Mouse (Mus musculus): ENCODE data around the gene Naf1. TPM values are rescaled to one million over a fixed set of nuclear protein-coding genes. Genes with fewer than 3 reads are reported as not detected.

Naf1 gene
- 10 to 100 TPM; 12.2 to 12.7 TPM for total RNA-seq (2021)
- long read RNA-seq, experiment 1, partial matches to known transcripts, result 7 of 7 reads
- long read RNA-seq, experiment 1, other reads (novel, unspliced or antisense), result 0 of 7 reads
- long read RNA-seq, experiment 2, partial matches to known transcripts, result 1 of 1 reads
- long read RNA-seq, experiment 2, other reads (novel, unspliced or antisense), result 0 of 1 reads

- peak; percentile 95 for DNase-seq
Observed at GRCm38 (mm10) chr8:66860023-66860422, at the start of gene Naf1. Gene Naf1, plus strand, starts transcription at chr8:66860217.

DNA sequence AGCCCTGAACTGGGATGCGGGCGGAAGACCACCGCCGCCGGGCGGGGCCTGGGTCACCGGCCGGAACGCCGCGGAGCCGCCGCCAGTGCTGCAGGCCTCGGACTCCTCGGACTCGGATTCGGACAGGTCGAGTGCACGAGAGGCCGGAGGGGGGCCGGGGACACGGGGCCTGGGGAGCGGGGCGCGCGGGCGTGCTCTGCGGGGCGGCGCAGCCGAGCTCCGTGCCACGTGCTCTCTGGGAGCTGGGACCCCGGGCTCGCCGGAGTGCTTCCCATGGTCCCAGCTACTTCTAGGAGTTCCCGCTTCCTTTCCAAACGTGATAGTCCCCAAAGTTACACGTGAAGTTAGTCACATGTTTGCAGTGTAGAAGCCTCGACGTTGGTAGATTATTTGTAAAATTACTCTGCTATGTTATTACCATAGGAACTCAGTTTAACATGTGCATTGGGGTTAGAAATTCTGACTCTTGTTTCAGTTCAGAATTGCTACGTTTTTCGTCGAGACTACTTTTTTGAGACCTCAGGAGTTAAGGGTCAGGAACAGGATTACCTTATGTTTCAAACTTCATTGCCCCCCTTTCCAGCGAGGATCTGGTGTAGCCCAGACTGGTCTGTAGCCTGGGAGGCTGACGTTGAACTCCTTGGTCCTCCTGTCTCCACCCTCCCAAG is 1.0 kb downstream of the Naf1 start:
- DNase-seq, result peak; percentile 65

DNA sequence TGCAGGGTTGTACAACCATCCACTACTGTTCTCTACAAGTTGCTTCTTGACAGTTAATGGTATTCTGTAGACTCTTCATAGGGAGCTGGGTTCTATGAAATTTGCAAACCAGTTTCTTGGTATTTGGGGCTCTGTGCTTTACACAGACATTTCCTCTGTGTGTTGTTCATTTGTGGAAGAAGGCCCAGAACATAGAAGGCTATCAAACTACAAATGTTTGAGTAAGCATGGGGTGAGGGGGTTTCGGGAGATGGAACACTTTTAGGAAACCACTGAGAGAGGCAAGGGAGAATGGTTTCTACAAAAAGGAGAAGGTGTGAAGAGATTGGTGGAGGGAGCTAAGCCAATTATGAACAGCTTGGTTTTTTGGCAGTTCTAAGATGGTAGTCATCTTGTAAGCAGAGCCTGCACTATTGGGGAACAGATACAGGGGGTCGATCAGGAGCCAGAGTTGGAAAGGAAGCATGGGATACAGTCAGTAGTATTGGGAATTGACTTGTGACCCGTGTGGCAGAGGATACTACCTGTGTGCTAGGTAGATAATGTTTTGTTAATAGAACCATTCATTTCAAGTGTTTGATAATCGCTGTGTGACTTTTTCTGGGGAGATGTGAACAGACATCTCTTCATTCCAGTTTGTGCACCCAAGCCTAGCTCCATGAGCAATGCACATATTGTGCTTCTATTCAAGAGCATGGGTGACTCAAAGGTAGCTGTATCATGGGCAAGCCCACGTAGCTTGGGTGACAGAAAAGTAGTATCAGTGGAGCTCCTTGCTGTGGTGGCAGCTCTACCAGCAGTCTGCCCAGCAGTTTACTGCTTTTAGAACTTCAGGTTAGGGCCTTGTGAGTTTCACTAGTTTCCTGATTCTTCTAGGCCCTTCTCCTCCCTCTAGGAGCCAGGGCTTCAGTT is 1.8 kb downstream of the Naf1 start:
- DNase-seq, result no peak

DNA sequence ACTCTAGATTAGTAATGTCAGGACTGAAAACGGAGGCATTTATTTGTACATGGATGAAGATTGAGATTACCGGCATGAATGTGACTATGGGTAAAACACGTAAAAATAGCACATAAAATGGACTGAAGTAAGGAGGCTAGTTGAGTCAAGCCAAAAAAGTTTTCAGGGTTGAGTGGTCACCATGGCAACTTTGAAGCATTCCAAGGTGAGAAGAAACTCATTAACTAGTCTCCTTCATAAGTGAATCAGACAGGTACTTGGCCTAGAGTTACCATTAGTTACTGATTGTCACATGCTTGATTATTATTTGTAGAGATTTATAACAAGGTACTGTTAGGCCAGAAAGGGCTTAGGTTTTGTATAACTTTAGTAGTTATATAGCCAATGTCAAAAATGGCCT is 3.7 kb downstream of the Naf1 start:
- DNase-seq, result no peak

DNA sequence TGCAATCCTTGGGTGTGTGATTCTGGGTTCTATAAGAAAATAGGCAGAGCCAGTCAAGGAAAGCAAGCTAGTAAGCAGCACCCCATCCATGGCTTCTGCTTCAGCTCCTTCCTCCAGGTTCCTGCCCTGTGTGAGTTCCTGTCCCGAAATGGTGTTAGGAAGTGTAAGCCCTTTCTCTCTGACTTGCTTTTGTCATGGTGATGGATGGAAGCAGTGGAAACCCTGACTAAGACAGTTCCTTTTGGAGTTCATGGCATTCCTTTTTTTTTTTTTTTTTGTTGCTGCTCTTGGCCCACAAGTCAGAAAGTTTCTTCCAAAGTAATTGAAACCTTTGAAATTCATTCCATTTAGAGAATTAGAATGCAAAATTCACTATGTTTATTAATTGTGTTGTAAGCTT is 5.1 kb downstream of the Naf1 start:
- no peak for DNase-seq

GRCm38 (mm10) chr8:66867679-66868078 is 7.7 kb downstream of the Naf1 start:
- no peak for DNase-seq

- DNase-seq, result no peak
Observed at GRCm38 (mm10) chr8:66869211-66869932, 9.4 kb downstream of the Naf1 start.

DNA sequence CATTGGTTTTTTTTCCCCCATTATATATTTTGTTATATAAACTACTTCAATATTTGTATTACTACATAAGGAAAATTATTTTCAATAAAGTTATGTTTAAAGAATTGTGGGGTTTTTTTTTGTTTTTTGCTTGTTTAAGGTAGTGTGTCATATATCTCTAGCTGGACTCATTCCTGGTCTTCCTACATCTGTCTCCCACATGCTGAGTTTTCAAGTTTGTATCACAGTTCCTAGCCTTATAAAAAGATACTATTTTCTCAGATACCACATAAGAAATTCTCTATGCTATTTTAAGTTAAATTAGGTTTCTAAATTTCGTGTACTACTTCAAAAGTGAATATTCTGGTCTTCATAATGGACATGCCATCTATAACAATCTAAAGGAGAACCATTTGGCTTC is 23.8 kb downstream of the Naf1 start:
- DNase-seq, result no peak

- DNase-seq, result no peak
Observed at GRCm38 (mm10) chr8:66891879-66892278, 31.9 kb downstream of the Naf1 start.

GRCm38 (mm10) chr8:66905000-66905399 is 45.0 kb downstream of the Naf1 start:
- DNase-seq, result no peak

DNA sequence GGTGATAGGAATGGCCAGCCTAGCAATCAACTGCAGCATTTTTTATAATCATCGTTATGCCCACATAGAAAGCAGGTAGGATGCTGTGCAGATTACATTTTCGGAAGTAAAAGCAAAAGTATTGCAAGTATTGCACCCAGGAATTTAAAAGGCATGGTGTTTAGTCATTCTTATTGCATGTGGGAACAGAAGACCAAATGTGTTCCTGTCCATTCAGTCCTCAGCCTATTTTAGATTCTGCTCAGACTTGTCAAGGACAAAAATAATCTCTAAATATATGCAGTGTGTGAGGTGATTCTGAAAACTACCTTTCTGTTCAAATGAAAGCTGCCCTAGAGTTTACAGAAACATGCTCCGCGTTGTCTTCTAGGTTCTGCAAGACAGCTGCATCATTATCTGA is 45.5 kb downstream of the Naf1 start:
- no peak for DNase-seq

DNA sequence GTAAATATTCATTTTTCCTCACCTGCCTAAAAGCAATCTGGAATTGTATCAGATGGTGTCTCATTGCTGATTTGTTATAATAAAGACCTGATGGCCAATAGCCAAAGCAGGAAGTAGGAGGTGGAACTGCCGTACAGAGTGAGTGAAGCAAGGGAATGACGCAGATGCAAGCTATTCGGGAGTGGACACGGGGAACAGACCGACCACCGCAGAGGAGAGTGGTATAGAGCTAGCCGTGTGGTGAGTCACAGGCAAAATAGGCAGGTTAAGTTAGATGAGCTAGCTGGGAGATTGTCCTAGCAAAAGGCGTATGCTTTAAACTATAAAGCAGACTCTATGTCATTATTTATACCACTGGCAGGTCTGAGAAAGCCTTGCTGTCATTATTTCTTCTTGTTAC is 46.1 kb downstream of the Naf1 start:
- no peak for DNase-seq

DNA sequence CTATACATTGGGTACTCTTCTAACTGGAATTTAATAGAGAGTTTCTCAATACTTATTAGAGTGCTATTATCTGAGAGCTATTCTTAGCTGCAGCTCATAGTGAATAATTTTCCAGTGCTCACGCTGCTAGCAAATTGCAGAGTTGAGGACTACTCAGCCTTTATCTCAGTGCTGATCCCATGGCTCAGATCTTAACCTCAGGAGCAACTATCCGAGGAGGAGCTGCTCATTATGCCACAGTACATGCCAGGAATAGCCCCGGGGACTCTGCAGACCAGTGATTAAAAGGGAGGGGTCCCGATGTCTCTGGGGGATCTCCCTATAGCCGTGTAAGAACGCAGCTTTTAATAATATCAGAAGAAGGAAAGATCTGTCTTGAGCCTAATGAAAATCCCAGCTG is 50.7 kb downstream of the Naf1 start:
- DNase-seq, result no peak

DNA sequence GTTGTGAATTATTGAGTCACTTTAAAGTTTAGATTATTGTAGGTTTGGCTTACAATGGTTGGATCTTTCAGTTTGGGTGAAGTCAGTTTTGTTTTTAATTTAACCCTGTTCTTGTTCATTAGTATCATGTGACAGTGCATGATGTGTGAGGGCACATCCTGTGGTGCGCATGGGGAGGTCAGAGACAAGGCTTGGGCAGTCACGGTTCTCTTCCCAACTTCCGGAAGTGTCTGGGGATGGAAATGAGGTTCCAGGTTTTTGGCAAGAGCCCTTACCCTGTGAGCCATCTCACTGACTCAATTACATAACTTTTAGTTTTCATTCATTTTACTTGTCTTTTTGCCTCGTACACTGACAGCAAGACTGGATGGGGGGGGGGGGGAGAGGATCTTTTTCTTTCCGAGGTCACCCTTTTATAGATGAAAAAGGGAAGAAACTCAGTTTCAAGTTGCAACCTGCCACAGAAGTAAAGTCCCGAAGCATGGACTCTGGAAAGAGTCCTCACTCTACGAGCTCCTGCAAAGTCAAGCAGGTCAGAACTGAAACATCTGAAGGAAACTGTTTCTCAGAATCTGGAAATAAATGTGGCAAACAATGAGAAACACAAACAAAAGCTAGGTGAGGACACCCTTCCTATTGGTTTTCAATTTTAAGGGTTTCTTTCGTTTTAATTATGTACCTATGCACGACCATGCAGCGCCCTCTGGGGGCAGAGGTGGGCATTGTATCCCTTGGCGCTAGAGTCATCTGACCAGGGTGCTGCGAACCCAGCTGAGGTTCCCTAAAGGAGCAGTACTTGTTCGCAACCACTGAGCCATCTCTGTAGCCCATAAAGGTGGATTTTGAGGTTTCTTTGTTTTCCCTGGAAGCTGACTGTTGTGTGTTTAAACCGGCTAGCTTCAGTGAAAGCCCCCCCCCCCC is 53.9 kb downstream of the Naf1 start:
- peak; percentile 74 for DNase-seq

DNA sequence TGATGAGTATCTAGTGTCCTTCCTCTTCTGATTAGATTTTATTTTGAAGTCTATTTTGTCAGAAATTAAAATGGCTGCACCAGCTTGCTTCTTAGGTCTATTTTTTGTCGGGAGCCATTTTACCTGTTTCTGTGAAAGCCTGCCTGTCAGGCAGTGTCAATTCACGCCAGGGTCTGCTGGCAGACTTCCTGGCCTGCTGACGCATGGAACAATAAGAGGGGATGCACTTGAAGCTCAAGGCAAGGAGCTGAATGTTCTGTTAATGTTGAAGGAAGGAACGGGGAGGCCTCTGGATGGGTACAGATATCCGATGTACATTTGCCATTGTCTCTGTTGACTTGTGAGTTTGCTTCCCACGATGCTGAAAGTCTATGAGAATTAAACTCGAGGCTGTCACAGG is 56.0 kb downstream of the Naf1 start:
- no peak for DNase-seq

GRCm38 (mm10) chr8:66917695-66918467 is 57.9 kb downstream of the Naf1 start:
- DNase-seq, result no peak

- no peak for DNase-seq
Observed at GRCm38 (mm10) chr8:66918471-66918870, 58.5 kb downstream of the Naf1 start.

GRCm38 (mm10) chr8:66933746-66934145 is 73.7 kb downstream of the Naf1 start:
- no peak for DNase-seq

DNA sequence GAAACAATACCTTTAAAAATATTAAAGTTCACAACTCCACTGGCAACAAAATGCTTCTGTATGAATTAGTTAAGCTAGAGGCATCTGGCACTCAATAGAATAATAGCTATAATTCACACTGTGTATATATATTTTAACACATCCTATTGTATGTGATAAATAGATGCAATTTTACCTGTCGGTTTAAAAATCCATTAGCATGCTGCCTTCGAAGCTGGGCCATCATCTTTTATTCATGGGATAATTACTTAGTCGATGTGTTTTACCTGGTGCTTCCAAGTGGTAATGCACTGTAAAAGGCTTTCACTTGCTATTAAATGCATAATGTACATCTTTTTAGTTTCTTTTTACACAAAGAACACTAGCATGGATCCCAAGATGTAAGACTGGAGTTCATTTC is 76.2 kb downstream of the Naf1 start:
- DNase-seq, result no peak

Measured in adrenal gland, postnatal 10 days (tissue).